Mouse (Mus musculus): ENCODE measurements around the gene Spred2. TPM values are rescaled to one million over a fixed set of nuclear protein-coding genes. Genes with fewer than 3 reads are reported as not detected.

Spred2 gene
- polyA plus RNA-seq, 1 experiment, result 25.4 TPM

GRCm38 (mm10) chr11:19959897-19960296 is 35.7 kb downstream of the Spred2 start:
- peaks cover 29% of the 10 kb centered on the region for H3K4me1 ChIP-seq (replicated peaks; ENCODE audit: control insufficient read depth, insufficient read depth, low read length)
- WGBS, result 90% methylated on average over 5 of the region's 5 CpGs

GRCm38 (mm10) chr11:19960541-19960940 is 36.4 kb downstream of the Spred2 start:
- H3K36me3 ChIP-seq (ENCODE audit: control insufficient read depth, insufficient read depth, low read length), result no peaks in the 10 kb centered on the region
- no peaks in the 10 kb centered on the region for H3K27me3 ChIP-seq (ENCODE audit: control insufficient read depth, insufficient read depth, low read length)
- no peak overlapping the region for H3K27ac ChIP-seq (ENCODE audit: control insufficient read depth, insufficient read depth, low read length)
- DNase-seq, result no peak
- 99% methylated on average over 3 of the region's 3 CpGs for WGBS
- H3K4me3 ChIP-seq (ENCODE audit: control insufficient read depth, insufficient read depth, low read length), result no peak overlapping the region
- TF ChIP-seq POLR2A (IDR thresholded peaks at IDR 0.05; ENCODE audit: control insufficient read depth, extremely low read depth, insufficient read depth, low read length, poor library complexity) (no peak), CTCF (IDR thresholded peaks at IDR 0.05; ENCODE audit: borderline replicate concordance, control insufficient read depth, extremely low read depth, insufficient read depth, low read length, poor library complexity) (no peak)
- peaks cover 34% of the 10 kb centered on the region for H3K4me1 ChIP-seq (replicated peaks; ENCODE audit: control insufficient read depth, insufficient read depth, low read length)

More at GRCm38 (mm10) chr11:19959897-19960296, 35.7 kb downstream of the Spred2 start:
- Histone ChIP-seq H3K27ac (ENCODE audit: control insufficient read depth, insufficient read depth, low read length) (no peak overlapping the region), H3K27me3 (ENCODE audit: control insufficient read depth, insufficient read depth, low read length) (no peaks in the 10 kb centered on the region), H3K36me3 (ENCODE audit: control insufficient read depth, insufficient read depth, low read length) (no peaks in the 10 kb centered on the region), H3K4me3 (ENCODE audit: control insufficient read depth, insufficient read depth, low read length) (no peak overlapping the region)
- DNase-seq, result no peak
- no peak for TF ChIP-seq CTCF (IDR thresholded peaks at IDR 0.05; ENCODE audit: borderline replicate concordance, control insufficient read depth, extremely low read depth, insufficient read depth, low read length, poor library complexity)
- TF ChIP-seq POLR2A (IDR thresholded peaks at IDR 0.05; ENCODE audit: control insufficient read depth, extremely low read depth, insufficient read depth, low read length, poor library complexity), result no peak

- Histone ChIP-seq H3K27ac (ENCODE audit: control insufficient read depth, insufficient read depth, low read length) (no peak overlapping the region), H3K4me3 (ENCODE audit: control insufficient read depth, insufficient read depth, low read length) (no peak overlapping the region), H3K36me3 (ENCODE audit: control insufficient read depth, insufficient read depth, low read length) (no peaks in the 10 kb centered on the region), H3K4me1 (replicated peaks; ENCODE audit: control insufficient read depth, insufficient read depth, low read length) (peaks cover 32% of the 10 kb centered on the region), H3K27me3 (ENCODE audit: control insufficient read depth, insufficient read depth, low read length) (no peaks in the 10 kb centered on the region)
- 93% methylated on average over 6 of the region's 6 CpGs for WGBS
- TF ChIP-seq CTCF (IDR thresholded peaks at IDR 0.05; ENCODE audit: borderline replicate concordance, control insufficient read depth, extremely low read depth, insufficient read depth, low read length, poor library complexity) (no peak), POLR2A (IDR thresholded peaks at IDR 0.05; ENCODE audit: control insufficient read depth, extremely low read depth, insufficient read depth, low read length, poor library complexity) (no peak)
- no peak for DNase-seq
Measured at GRCm38 (mm10) chr11:19961088-19961487, 36.9 kb downstream of the Spred2 start.

- H3K4me3 ChIP-seq (ENCODE audit: control insufficient read depth, insufficient read depth, low read length), result no peak overlapping the region
- H3K36me3 ChIP-seq (ENCODE audit: control insufficient read depth, insufficient read depth, low read length), result no peaks in the 10 kb centered on the region
- no peak overlapping the region for H3K27ac ChIP-seq (ENCODE audit: control insufficient read depth, insufficient read depth, low read length)
- no peaks in the 10 kb centered on the region for H3K27me3 ChIP-seq (ENCODE audit: control insufficient read depth, insufficient read depth, low read length)
- peaks cover 32% of the 10 kb centered on the region for H3K4me1 ChIP-seq (replicated peaks; ENCODE audit: control insufficient read depth, insufficient read depth, low read length)
- 90% methylated on average over 12 of the region's 12 CpGs for whole genome bisulfite sequencing
- DNase-seq, result no peak
- no peak for TF ChIP-seq CTCF (IDR thresholded peaks at IDR 0.05; ENCODE audit: borderline replicate concordance, control insufficient read depth, extremely low read depth, insufficient read depth, low read length, poor library complexity)
- TF ChIP-seq POLR2A (IDR thresholded peaks at IDR 0.05; ENCODE audit: control insufficient read depth, extremely low read depth, insufficient read depth, low read length, poor library complexity), result no peak
Measured at GRCm38 (mm10) chr11:19961766-19962365, 37.7 kb downstream of the Spred2 start.

- no peak overlapping the region for H3K4me3 ChIP-seq (ENCODE audit: control insufficient read depth, insufficient read depth, low read length)
- H3K36me3 ChIP-seq (ENCODE audit: control insufficient read depth, insufficient read depth, low read length), result no peaks in the 10 kb centered on the region
- H3K27me3 ChIP-seq (ENCODE audit: control insufficient read depth, insufficient read depth, low read length), result no peaks in the 10 kb centered on the region
- TF ChIP-seq CTCF (IDR thresholded peaks at IDR 0.05; ENCODE audit: borderline replicate concordance, control insufficient read depth, extremely low read depth, insufficient read depth, low read length, poor library complexity), result no peak
- no peak for TF ChIP-seq POLR2A (IDR thresholded peaks at IDR 0.05; ENCODE audit: control insufficient read depth, extremely low read depth, insufficient read depth, low read length, poor library complexity)
- DNase-seq, result peak; percentile 28
- H3K4me1 ChIP-seq (replicated peaks; ENCODE audit: control insufficient read depth, insufficient read depth, low read length), result peaks cover 32% of the 10 kb centered on the region
- 17% methylated on average over 5 of the region's 5 CpGs for WGBS
- peak overlapping the region; percentile 3; the same call in 1 of the 2 replicates for H3K27ac ChIP-seq (ENCODE audit: control insufficient read depth, insufficient read depth, low read length)
Measured at GRCm38 (mm10) chr11:19962796-19963195, 38.6 kb downstream of the Spred2 start.

GRCm38 (mm10) chr11:19963717-19964141 is 39.6 kb downstream of the Spred2 start:
- peaks cover 35% of the 10 kb centered on the region for H3K4me1 ChIP-seq (replicated peaks; ENCODE audit: control insufficient read depth, insufficient read depth, low read length)

More at GRCm38 (mm10) chr11:19963717-19964141, 39.6 kb downstream of the Spred2 start:
- 43% methylated on average over 12 of the region's 12 CpGs for WGBS
- Histone ChIP-seq H3K4me3 (ENCODE audit: control insufficient read depth, insufficient read depth, low read length) (no peak overlapping the region), H3K27me3 (ENCODE audit: control insufficient read depth, insufficient read depth, low read length) (no peaks in the 10 kb centered on the region), H3K36me3 (ENCODE audit: control insufficient read depth, insufficient read depth, low read length) (no peaks in the 10 kb centered on the region), H3K27ac (ENCODE audit: control insufficient read depth, insufficient read depth, low read length) (peak overlapping the region; percentile 28; the same call in 1 of the 2 replicates)
- TF ChIP-seq CTCF (IDR thresholded peaks at IDR 0.05; ENCODE audit: borderline replicate concordance, control insufficient read depth, extremely low read depth, insufficient read depth, low read length, poor library complexity) (no peak), POLR2A (IDR thresholded peaks at IDR 0.05; ENCODE audit: control insufficient read depth, extremely low read depth, insufficient read depth, low read length, poor library complexity) (no peak)
- DNase-seq, result no peak

Data from thymus, adult 2 months (tissue).